Mouse (Mus musculus) embryonic facial prominence, embryonic 13.5 days (tissue): ENCODE measurements around the gene Serpine2. TPM values are rescaled to one million over a fixed set of nuclear protein-coding genes. Genes with fewer than 3 reads are reported as not detected.
A peak's percentile ranks its signal among the peaks of the same experiment; 100 is the strongest.

ENCODE experiments used
- ATAC-seq: fragments of 200-750 bp; cut with Nextera tagmentation; 2 replicates; pipeline ENCODE4 v1.8.0; 2017; ENCODE audit warnings: low read depth; ENCODE audit not compliant: insufficient number of reproducible peaks, insufficient read depth, low FRiP score, low TSS enrichment
- H3K27ac ChIP-seq: fragments of 300-500 bp; sonication (generic); 2 replicates; pipeline ENCODE4 v1.5.1; 2015; ENCODE audit warnings: moderate library complexity, mild to moderate bottlenecking, inconsistent platforms
- H3K27me3 ChIP-seq: fragments of 300-500 bp; sonication (generic); 2 replicates; pipeline ENCODE4 v1.6.1; 2015; ENCODE audit warnings: mild to moderate bottlenecking, inconsistent platforms
- H3K36me3 ChIP-seq: fragments of 300-500 bp; sonication (generic); 2 replicates; pipeline ENCODE4 v1.6.1; 2015; ENCODE audit warnings: mild to moderate bottlenecking, inconsistent platforms
- H3K4me1 ChIP-seq: fragments of 300-500 bp; sonication (generic); 2 replicates; pipeline ENCODE4 v1.6.1; 2015; ENCODE audit warnings: inconsistent platforms
- H3K4me2 ChIP-seq: fragments of 300-500 bp; sonication (generic); 2 replicates; pipeline ENCODE4 v1.6.1; 2015; ENCODE audit warnings: moderate library complexity, mild to moderate bottlenecking, inconsistent platforms
- H3K4me3 ChIP-seq: fragments of 300-500 bp; sonication (generic); 2 replicates; pipeline ENCODE4 v1.5.1; 2015; ENCODE audit warnings: mild to moderate bottlenecking, inconsistent platforms
- H3K9ac ChIP-seq: fragments of 300-500 bp; sonication (generic); 2 replicates; pipeline ENCODE4 v1.6.1; 2015; ENCODE audit warnings: mild to moderate bottlenecking, inconsistent platforms
- H3K9me3 ChIP-seq: fragments of 300-500 bp; sonication (generic); 2 replicates; pipeline ENCODE4 v1.6.1; 2016; ENCODE audit warnings: inconsistent platforms
- WGBS: fragments of 180-500 bp; shearing (Covaris S2); methylation state at CpG from one replicate; pipeline ENCODE4 v1.1.7; 2015; ENCODE audit warnings: mixed read lengths; 5-methylcytosine and 5-hydroxymethylcytosine counted together
- polyA plus RNA-seq: library from polyadenylated mRNA; unstranded; fragments of >200 nt; fragmentation: Nextera tagmentation; extraction: Ambion mirVana; gene quantifications from 2 replicates; pipeline ENCODE4 v1.2.1, GENCODE M21; 2015

Serpine2 gene
- polyA plus RNA-seq, 1 experiment from 2014 or later: 311 TPM

- Histone ChIP-seq H3K9ac (peak overlapping the region; percentile 4; the same call in 1 of the 2 replicates), H3K4me1 (peaks cover 66% of the 10 kb centered on the region), H3K4me3 (peak overlapping the region; percentile 85), H3K36me3 (peaks cover 7% of the 10 kb centered on the region), H3K27ac (no peak overlapping the region), H3K9me3 (no peaks in the 10 kb centered on the region), H3K27me3 (no peaks in the 10 kb centered on the region), H3K4me2 (peak overlapping the region; percentile 86)
- 54% methylated on average over 4 of the region's 4 CpGs for WGBS
- no peak for ATAC-seq
Observed at GRCm38 (mm10) chr1:79856756-79857155, 4.2 kb downstream of the Serpine2 start.

GRCm38 (mm10) chr1:79853527-79853926 is 7.5 kb downstream of the Serpine2 start:
- WGBS: 92% methylated on average over 3 of the region's 3 CpGs

DNA sequence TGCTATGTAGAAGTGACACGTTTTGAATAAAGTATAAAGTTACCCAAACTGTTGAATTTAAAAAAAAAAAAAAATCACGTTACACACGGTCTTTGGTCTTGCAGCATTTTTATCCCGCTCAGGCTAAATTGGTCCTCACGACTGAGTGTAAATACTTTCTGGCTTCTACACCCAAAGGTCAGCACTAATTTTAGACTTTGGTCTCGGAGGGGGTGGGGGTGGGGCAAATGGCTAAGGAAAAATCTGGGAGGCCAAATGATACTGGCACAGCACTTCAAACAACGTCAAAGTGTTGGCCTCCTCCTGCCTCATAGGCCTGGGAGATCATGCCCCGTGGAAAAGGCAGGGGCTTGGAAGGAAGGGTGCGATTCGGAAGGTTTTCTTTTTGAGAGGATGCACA is 10.6 kb downstream of the Serpine2 start:
- ATAC-seq: no peak
- Histone ChIP-seq H3K27ac (no peak overlapping the region), H3K27me3 (no peaks in the 10 kb centered on the region), H3K9ac (no peak overlapping the region), H3K4me2 (no peak overlapping the region), H3K4me3 (no peak overlapping the region), H3K36me3 (peaks cover 31% of the 10 kb centered on the region), H3K9me3 (no peaks in the 10 kb centered on the region), H3K4me1 (peaks cover 20% of the 10 kb centered on the region)
- 75% methylated on average over 10 of the region's 10 CpGs for WGBS

More at GRCm38 (mm10) chr1:79853527-79853926, 7.5 kb downstream of the Serpine2 start:
- no peak for ATAC-seq
- no peaks in the 10 kb centered on the region for H3K9me3 ChIP-seq
- peaks cover 34% of the 10 kb centered on the region for H3K4me1 ChIP-seq
- peaks cover 24% of the 10 kb centered on the region for H3K36me3 ChIP-seq
- H3K9ac ChIP-seq: 0 out of 2 replicates have a peak overlapping the region, but pooled peaks have one; percentile 16
- H3K27me3 ChIP-seq: no peaks in the 10 kb centered on the region
- H3K27ac ChIP-seq: no peak overlapping the region
- H3K4me3 ChIP-seq: no peak overlapping the region
- H3K4me2 ChIP-seq: no peak overlapping the region

DNA sequence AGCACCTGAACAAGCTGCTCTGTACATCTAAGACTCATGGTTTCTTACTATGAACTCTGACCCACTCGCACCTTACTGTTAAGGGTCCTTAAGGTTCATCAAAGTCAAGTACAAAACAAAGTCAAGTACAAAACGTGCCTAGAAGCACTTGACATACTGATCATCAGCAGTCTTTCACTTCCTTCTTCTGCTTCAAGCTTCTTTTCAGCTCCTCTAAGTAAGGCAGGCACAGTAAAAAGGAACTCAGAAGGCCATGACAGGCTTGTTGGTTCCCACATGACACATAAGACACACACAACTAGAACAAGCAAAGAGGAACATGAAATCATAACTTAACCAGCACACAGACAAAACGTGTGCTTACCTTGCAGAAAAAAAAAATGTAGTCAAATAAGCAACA is 12.3 kb downstream of the Serpine2 start:
- Histone ChIP-seq H3K27me3 (no peaks in the 10 kb centered on the region), H3K4me1 (peaks cover 7% of the 10 kb centered on the region), H3K9ac (no peak overlapping the region), H3K4me3 (no peak overlapping the region), H3K36me3 (peaks cover 25% of the 10 kb centered on the region), H3K27ac (no peak overlapping the region), H3K9me3 (no peaks in the 10 kb centered on the region), H3K4me2 (no peak overlapping the region)
- ATAC-seq: no peak
- WGBS: 83% methylated on average over 3 of the region's 3 CpGs

DNA sequence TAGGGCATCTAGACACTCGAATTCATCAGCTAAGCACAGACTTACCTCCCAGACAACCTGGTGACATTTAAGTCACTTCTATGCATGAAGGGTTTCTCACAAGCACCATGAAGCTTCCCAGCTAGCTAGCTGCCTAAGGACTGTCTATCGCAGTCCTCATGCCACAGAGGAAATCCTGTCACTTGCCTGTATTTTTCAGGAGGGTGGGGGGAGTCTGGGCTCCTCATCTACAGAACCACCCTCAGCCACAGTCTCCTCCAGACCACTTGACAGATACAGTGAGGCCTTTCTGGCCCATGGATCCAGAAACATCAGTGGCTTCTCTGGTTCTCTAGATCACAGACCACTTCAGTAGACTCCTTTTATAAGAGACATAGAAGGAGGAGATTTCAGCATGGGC is 14.1 kb downstream of the Serpine2 start:
- Histone ChIP-seq H3K9ac (no peak overlapping the region), H3K4me3 (no peak overlapping the region), H3K36me3 (peaks cover 25% of the 10 kb centered on the region), H3K9me3 (no peaks in the 10 kb centered on the region), H3K27ac (no peak overlapping the region), H3K4me1 (no peaks in the 10 kb centered on the region), H3K4me2 (no peak overlapping the region), H3K27me3 (no peaks in the 10 kb centered on the region)
- ATAC-seq: no peak
- WGBS: 91% methylated on average over 2 of the region's 2 CpGs

DNA sequence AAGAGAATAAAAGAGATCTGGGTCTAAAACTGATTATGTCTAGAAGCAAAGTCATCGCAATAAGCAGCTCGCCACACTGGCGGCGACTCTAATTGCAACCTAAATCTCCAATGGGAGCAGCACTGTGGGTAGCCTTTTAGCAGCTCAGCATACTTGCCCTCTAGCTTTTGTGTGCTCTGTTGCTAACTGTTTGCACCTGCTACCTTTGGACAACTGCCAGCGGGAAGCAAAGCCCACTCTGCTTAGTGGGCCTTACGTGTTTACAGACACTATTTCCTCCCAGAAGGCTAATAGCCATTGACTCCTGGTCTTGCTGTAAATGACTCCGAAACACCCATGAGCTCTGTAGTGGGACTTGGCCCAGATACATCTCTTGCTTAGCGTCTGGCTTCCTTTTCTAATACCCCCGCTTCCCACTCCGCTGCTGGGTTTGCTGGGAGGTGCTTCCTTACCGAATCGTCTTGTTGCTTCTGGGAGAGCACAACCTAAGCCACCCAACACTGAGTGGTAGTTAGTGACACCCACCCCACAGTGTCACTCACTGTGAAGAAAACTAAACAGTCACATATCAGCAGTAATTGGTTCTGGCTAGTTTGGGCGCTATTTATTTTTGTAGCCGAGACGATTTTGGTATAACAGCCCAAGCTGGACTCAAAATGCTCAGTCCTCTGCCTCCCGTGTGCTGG is 28.1 kb downstream of the Serpine2 start:
- H3K9me3 ChIP-seq: no peaks in the 10 kb centered on the region
- peaks cover 6% of the 10 kb centered on the region for H3K4me1 ChIP-seq
- no peak overlapping the region for H3K27ac ChIP-seq
- WGBS: 68% methylated on average over 16 of the region's 16 CpGs
- peaks cover 11% of the 10 kb centered on the region for H3K36me3 ChIP-seq
- no peak overlapping the region for H3K9ac ChIP-seq
- no peak for ATAC-seq
- H3K4me3 ChIP-seq: no peak overlapping the region
- no peak overlapping the region for H3K4me2 ChIP-seq
- no peaks in the 10 kb centered on the region for H3K27me3 ChIP-seq

DNA sequence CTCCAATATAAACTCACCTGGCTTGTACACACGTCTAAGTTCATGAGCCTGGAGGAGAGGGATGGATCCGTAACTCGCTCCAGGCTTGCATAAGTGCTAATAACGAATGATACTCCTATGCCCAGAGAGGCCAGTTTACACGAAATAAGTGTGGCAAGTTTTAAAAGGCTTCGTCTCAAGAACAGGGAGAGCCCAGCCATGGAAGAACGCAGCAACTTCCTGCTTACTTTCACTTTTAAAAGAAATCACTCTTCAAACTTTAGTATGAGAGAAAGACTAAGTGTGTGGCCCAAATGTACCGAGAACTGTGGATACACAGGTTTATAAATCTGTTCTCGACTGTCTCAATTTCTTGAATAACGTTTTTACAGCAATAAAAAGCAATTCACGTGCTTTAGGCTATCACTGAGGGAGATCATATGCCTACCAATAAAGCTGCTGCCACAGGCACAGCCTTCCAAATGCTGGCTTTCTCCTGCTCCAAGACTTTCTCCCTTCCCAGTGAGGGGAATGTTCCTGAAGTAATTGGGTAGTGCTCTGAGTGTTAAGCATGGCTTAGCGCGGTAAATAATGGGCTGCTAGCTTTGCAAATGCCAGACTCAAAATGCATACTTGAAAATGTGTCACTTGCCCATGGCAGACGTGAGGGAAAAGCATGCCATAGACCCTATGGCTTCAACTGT is 36.9 kb downstream of the Serpine2 start:
- no peak overlapping the region for H3K4me3 ChIP-seq

GRCm38 (mm10) chr1:79822806-79823525 is 38.0 kb downstream of the Serpine2 start:
- Histone ChIP-seq H3K36me3 (peaks cover 37% of the 10 kb centered on the region), H3K27me3 (no peaks in the 10 kb centered on the region), H3K4me2 (no peak overlapping the region), H3K9ac (no peak overlapping the region), H3K9me3 (no peaks in the 10 kb centered on the region), H3K4me1 (peaks cover 37% of the 10 kb centered on the region), H3K27ac (no peak overlapping the region), H3K4me3 (no peak overlapping the region)
- no peak for ATAC-seq
- 69% methylated on average over 13 of the region's 13 CpGs for WGBS

More for the DNA sequence above, 36.9 kb downstream of the Serpine2 start:
- Histone ChIP-seq H3K27ac (peak overlapping the region; percentile 24; the same call in 1 of the 2 replicates), H3K4me1 (peaks cover 37% of the 10 kb centered on the region), H3K9me3 (no peaks in the 10 kb centered on the region), H3K36me3 (peaks cover 27% of the 10 kb centered on the region), H3K9ac (no peak overlapping the region), H3K4me2 (peak overlapping the region; percentile 26), H3K27me3 (no peaks in the 10 kb centered on the region)
- ATAC-seq: no peak
- WGBS: 70% methylated on average over 14 of the region's 14 CpGs

DNA sequence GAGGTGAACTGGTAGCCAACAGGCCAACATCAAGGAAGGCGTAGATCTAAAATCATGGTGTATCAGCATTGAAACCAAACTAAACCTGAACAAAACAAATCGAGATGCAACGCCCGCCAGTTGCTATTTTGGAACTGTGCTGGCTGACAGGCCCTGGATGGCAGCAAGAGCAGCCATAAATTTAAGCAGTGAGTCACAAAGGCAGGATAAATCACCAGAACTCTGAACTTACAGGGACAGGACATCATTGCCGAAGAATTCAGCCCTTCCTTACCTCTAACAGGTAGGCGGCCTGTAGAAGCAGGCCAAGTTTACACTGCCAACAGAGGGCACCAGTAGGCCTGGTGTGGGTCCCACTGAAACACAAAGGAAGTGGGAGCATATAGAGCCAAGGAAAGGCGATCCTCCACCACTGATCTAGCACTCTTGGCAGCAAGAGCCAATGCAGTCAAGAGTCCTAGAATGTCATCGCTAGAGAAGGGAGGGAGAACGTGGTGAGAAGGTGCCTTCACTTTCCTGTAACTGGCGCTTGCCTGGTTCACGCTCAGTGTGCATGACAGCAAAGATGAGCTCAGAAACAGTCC is 41.6 kb downstream of the Serpine2 start:
- peaks cover 66% of the 10 kb centered on the region for H3K36me3 ChIP-seq
- H3K27ac ChIP-seq: no peak overlapping the region
- no peak overlapping the region for H3K9ac ChIP-seq
- no peaks in the 10 kb centered on the region for H3K9me3 ChIP-seq
- H3K4me3 ChIP-seq: no peak overlapping the region
- H3K4me1 ChIP-seq: peaks cover 25% of the 10 kb centered on the region
- 90% methylated on average over 11 of the region's 11 CpGs for WGBS
- no peaks in the 10 kb centered on the region for H3K27me3 ChIP-seq
- no peak for ATAC-seq
- H3K4me2 ChIP-seq: no peak overlapping the region

DNA sequence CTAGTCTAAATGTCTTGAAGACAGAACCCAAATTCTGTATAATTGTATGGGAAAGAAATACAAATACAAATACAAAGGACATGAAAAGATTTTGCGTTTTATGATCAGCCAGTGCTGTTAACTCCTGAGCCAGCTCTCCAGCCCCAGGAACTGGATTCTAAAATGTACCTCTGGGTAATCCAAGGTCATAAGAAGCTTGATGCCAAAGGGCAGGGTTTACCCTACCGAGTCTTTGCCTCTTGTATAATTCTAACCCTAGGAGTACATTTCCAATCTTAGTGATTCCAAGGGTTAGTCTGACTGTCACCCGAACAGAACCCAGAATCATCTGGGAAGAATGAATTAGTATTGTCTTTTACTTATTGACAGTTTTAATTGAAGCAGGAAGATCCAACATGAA is 45.5 kb downstream of the Serpine2 start:
- Histone ChIP-seq H3K4me3 (no peak overlapping the region), H3K27ac (no peak overlapping the region), H3K27me3 (no peaks in the 10 kb centered on the region), H3K36me3 (peaks cover 83% of the 10 kb centered on the region), H3K9me3 (no peaks in the 10 kb centered on the region), H3K4me2 (no peak overlapping the region), H3K4me1 (no peaks in the 10 kb centered on the region), H3K9ac (no peak overlapping the region)
- ATAC-seq: no peak
- whole genome bisulfite sequencing: 93% methylated on average over 3 of the region's 3 CpGs

- Histone ChIP-seq H3K4me1 (peaks cover 3% of the 10 kb centered on the region; the same call in 1 of the 2 replicates), H3K9me3 (no peaks in the 10 kb centered on the region), H3K4me2 (no peak overlapping the region), H3K36me3 (peaks cover 53% of the 10 kb centered on the region), H3K4me3 (no peak overlapping the region), H3K27me3 (no peaks in the 10 kb centered on the region), H3K9ac (no peak overlapping the region), H3K27ac (no peak overlapping the region)
- no peak for ATAC-seq
- 36% methylated on average over 3 of the region's 3 CpGs for WGBS
Observed at GRCm38 (mm10) chr1:79809447-79809846, 51.5 kb downstream of the Serpine2 start.
